Mouse (Mus musculus): ENCODE data around the gene Ubxn11. TPM values are rescaled to one million over a fixed set of nuclear protein-coding genes. Genes with fewer than 3 reads are reported as not detected.

The Ubxn11 gene
- polyA plus RNA-seq, 1 experiment: 43.0 TPM

DNA sequence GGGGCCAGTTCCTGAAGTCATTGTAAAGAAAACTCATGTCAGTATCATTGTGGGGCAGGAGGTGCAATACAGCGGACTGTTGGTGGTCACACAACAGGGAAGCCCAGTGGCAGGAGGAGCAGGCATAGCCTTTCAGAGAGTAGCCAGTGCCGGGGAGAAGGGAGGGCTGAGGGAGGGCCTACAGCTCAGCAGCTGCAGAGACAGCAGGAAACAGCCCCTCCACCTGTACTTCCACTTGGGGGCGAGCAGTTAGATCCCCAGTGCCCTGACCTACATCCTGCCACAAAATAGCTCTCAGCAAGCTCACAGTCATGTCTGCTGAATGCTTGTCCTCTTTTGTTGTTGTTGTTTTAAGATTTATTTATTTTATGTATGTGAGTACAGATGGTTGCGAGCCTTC, 19.2 kb downstream of the Ubxn11 start:
- TF ChIP-seq POLR2A (IDR thresholded peaks at IDR 0.05; ENCODE audit: low read depth, low read length) (peak; percentile 36), CTCF (IDR thresholded peaks at IDR 0.05; ENCODE audit: extremely low read depth, insufficient read depth, insufficient read length, insufficient replicate concordance) (no peak)
- DNase-seq (ENCODE audit: low read depth in 1 of 2, low spot score in 2 of 2): peak in 1 of 2 experiments; percentile 73
- Histone ChIP-seq H3K36me3 (ENCODE audit: control insufficient read depth, insufficient read depth, low read length) (peaks cover 6% of the 10 kb centered on the region), H3K4me3 (ENCODE audit: extremely low read depth, insufficient read depth, insufficient read length) (peak overlapping the region; percentile 10; the same call in 1 of the 2 replicates), H3K27me3 (ENCODE audit: control insufficient read depth, insufficient read depth, low read length) (no peaks in the 10 kb centered on the region), H3K4me1 (ENCODE audit: control insufficient read depth, insufficient read depth, insufficient read length) (peaks cover 63% of the 10 kb centered on the region), H3K27ac (ENCODE audit: insufficient read depth, low read length) (peak overlapping the region; percentile 99)
- WGBS: 14% methylated on average over 4 of the region's 4 CpGs

DNA sequence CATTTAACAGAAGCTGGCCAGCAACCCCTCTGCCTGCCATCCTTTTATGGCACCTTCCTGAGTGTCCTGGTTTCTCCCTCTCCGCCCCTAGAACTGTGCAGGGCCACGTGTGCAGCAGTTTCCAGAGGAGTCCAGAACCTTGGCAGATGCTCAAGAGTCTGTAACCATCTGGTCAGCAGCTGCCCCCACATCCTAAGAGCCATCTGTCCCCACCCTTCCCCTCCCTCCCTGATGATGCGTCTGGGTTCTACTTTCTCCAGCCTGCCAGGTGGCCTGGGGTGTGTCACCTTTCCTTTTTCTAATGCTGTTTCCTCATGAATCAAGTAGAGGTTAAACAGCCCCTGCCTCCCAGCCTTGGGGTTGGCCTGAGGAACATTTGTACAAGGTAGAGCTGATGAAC, 19.9 kb downstream of the Ubxn11 start:
- peak overlapping the region; percentile 99 for H3K27ac ChIP-seq (ENCODE audit: insufficient read depth, low read length)
- H3K4me3 ChIP-seq (ENCODE audit: extremely low read depth, insufficient read depth, insufficient read length): no peak overlapping the region
- no peaks in the 10 kb centered on the region for H3K27me3 ChIP-seq (ENCODE audit: control insufficient read depth, insufficient read depth, low read length)
- TF ChIP-seq POLR2A (IDR thresholded peaks at IDR 0.05; ENCODE audit: low read depth, low read length) (no peak), CTCF (IDR thresholded peaks at IDR 0.05; ENCODE audit: extremely low read depth, insufficient read depth, insufficient read length, insufficient replicate concordance) (no peak)
- H3K36me3 ChIP-seq (ENCODE audit: control insufficient read depth, insufficient read depth, low read length): peaks cover 14% of the 10 kb centered on the region
- 21% methylated on average over 3 of the region's 3 CpGs for WGBS
- no peak for DNase-seq (ENCODE audit: low read depth in 1 of 2, low spot score in 2 of 2)
- H3K4me1 ChIP-seq (ENCODE audit: control insufficient read depth, insufficient read depth, insufficient read length): peaks cover 68% of the 10 kb centered on the region

DNA sequence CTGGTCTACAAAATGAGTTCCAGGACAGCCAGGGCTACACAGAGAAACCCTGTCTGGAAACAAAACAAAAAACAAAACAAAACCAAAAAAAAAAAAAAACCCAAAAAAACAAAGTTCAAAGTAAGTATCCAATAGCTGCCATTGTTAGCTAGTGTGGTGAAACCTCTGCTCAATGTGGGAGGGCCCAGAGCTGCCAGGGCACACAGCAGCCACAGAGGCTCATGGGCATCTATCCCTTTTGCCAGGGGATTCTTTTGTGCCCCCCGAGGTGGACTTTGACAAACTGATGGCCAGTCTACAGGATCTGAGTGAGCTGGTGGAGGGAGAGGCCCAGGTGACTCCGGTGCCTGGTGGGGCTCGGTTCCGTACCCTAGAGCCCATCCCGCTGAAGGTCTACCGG, 20.8 kb downstream of the Ubxn11 start:
- H3K27me3 ChIP-seq (ENCODE audit: control insufficient read depth, insufficient read depth, low read length): no peaks in the 10 kb centered on the region
- H3K4me3 ChIP-seq (ENCODE audit: extremely low read depth, insufficient read depth, insufficient read length): no peak overlapping the region
- WGBS: 98% methylated on average over 6 of the region's 6 CpGs
- H3K27ac ChIP-seq (ENCODE audit: insufficient read depth, low read length): no peak overlapping the region
- TF ChIP-seq CTCF (IDR thresholded peaks at IDR 0.05; ENCODE audit: extremely low read depth, insufficient read depth, insufficient read length, insufficient replicate concordance) (no peak), POLR2A (IDR thresholded peaks at IDR 0.05; ENCODE audit: low read depth, low read length) (no peak)
- DNase-seq (ENCODE audit: low read depth in 1 of 2, low spot score in 2 of 2): no peak
- H3K36me3 ChIP-seq (ENCODE audit: control insufficient read depth, insufficient read depth, low read length): peaks cover 17% of the 10 kb centered on the region
- peaks cover 64% of the 10 kb centered on the region for H3K4me1 ChIP-seq (ENCODE audit: control insufficient read depth, insufficient read depth, insufficient read length)

DNA sequence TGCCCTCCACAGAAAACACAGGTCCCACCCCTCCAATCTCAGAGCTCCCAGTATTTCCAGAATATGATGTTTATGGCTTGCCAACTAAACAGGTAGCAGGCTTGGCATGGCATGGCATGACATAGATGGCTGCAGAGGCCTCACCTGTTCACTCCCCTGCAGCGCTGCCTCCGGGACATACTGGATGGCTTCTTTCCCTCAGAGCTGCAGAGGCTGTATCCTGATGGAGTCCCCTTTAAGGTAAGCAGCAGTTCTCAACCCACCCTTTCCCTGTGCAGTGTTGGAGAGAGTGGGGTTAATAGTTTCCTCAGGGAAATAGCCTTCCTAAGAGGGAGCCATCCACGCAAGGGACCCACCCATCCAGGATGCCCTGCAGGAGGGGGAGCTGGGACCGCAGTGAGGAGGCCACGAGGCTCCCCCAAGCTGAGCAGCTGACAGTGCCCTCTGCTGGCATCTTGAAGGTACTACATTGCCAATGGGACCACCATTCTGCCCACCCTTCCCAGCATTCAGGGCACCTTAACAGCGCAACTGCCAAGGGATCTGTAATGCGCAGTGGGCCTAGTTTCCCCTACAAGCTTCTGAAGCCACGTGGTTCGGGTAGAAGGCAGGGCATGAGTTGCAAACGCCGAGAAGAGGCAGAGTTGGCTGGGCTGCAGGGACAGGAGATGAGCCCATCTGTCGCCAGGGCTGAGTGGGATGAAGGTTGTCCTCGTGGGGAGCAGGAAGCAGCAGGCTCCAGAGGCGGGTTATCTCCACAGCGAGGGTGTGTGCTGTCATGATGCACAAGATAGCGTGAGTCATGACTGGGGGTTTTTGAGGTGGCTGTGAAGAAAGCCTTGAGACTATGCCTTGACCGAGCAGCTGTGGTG, 21.5 kb downstream of the Ubxn11 start:
- Histone ChIP-seq H3K4me1 (ENCODE audit: control insufficient read depth, insufficient read depth, insufficient read length) (peaks cover 57% of the 10 kb centered on the region), H3K27me3 (ENCODE audit: control insufficient read depth, insufficient read depth, low read length) (no peaks in the 10 kb centered on the region), H3K4me3 (ENCODE audit: extremely low read depth, insufficient read depth, insufficient read length) (no peak overlapping the region), H3K27ac (ENCODE audit: insufficient read depth, low read length) (peak overlapping the region; percentile 40), H3K36me3 (ENCODE audit: control insufficient read depth, insufficient read depth, low read length) (peaks cover 17% of the 10 kb centered on the region)
- 16% methylated on average over 17 of the region's 17 CpGs for WGBS
- DNase-seq (ENCODE audit: low read depth in 1 of 2, low spot score in 2 of 2): peak in 1 of 2 experiments; percentile 66
- TF ChIP-seq CTCF (IDR thresholded peaks at IDR 0.05; ENCODE audit: extremely low read depth, insufficient read depth, insufficient read length, insufficient replicate concordance): peak; percentile 97
- TF ChIP-seq POLR2A (IDR thresholded peaks at IDR 0.05; ENCODE audit: low read depth, low read length): no peak

DNA sequence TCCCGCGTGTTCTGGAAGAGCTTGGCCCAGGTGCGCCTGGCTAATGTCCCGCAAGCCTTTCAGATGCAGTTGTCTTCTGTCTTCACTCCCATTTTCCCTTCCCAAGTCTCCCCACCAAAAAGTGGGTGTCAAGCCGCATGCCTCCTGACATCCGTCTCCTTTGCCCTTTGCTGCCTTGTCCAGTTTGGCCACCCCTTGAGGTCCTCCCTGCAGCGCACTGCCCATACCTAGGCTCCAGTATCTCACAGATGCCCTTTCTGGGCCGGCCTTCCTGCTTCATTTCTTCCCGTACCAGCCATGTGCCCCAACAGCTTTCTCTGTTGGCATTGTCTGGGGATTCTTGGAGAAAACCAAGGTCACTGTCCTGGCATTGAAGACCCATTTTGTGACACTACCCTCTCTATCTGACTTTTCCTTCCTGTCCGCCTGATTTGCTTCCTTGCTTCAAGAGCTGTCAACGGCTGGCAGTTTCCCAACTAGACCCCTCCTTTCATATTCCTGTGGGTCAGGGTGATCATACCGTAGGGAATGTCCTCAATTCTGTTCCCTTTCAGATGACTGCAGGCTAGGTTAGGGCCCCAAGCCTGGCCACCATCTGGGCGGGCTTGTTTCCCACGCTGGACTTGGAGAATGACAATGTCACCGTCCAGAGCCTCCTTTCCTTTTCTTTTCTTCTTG, 23.2 kb downstream of the Ubxn11 start:
- peaks cover 17% of the 10 kb centered on the region for H3K36me3 ChIP-seq (ENCODE audit: control insufficient read depth, insufficient read depth, low read length)
- 91% methylated on average over 15 of the region's 15 CpGs for WGBS

DNA sequence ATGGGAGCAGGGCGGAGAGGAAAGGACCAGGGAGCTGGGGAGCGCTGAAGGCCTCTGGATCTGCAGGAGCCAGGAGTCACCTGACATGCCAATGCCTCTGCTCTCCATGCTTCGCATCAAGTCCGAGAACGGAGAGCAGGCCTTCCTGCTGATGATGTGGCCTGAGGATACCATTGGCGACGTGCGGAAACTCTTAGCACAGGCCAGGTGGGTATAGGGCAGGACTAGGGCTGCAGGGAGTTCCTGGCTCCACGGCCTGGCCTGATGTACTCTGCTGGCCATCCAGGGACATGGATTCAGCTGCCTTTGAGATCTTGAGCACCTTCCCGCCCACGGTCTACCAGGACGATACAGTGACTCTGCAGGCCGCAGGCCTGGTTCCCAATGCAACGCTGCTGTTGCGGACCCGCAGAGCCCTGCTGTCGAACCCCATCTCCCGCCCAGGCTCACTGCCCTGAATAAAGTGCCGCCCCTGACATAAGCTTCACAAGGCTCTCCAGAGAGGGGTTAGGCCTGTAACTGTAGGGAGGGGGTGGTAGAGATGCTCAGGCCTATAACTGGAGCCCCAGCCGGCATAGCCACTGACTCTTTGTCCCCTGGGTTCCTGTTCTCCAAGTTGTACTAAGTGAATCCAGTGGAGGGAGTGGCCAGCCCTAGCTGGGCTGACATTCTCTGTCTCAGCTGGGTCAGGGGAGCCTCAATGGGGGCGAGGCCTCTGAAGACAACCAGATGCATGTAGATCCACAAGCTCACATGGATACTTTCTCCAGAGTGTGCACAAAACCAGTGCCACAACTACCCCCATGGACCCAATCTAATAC, 24.1 kb downstream of the Ubxn11 start:
- 90% methylated on average over 21 of the region's 21 CpGs for WGBS
- peaks cover 36% of the 10 kb centered on the region for H3K4me1 ChIP-seq (ENCODE audit: control insufficient read depth, insufficient read depth, insufficient read length)
- no peak overlapping the region for H3K27ac ChIP-seq (ENCODE audit: insufficient read depth, low read length)
- DNase-seq (ENCODE audit: low read depth in 1 of 2, low spot score in 2 of 2): no peak
- peaks cover 17% of the 10 kb centered on the region for H3K36me3 ChIP-seq (ENCODE audit: control insufficient read depth, insufficient read depth, low read length)
- no peak for TF ChIP-seq CTCF (IDR thresholded peaks at IDR 0.05; ENCODE audit: extremely low read depth, insufficient read depth, insufficient read length, insufficient replicate concordance)
- no peak overlapping the region for H3K4me3 ChIP-seq (ENCODE audit: extremely low read depth, insufficient read depth, insufficient read length)
- H3K27me3 ChIP-seq (ENCODE audit: control insufficient read depth, insufficient read depth, low read length): no peaks in the 10 kb centered on the region

More for the DNA sequence above, 23.2 kb downstream of the Ubxn11 start:
- H3K4me3 ChIP-seq (ENCODE audit: extremely low read depth, insufficient read depth, insufficient read length): no peak overlapping the region
- no peaks in the 10 kb centered on the region for H3K27me3 ChIP-seq (ENCODE audit: control insufficient read depth, insufficient read depth, low read length)
- no peak for DNase-seq (ENCODE audit: low read depth in 1 of 2, low spot score in 2 of 2)
- no peak for TF ChIP-seq CTCF (IDR thresholded peaks at IDR 0.05; ENCODE audit: extremely low read depth, insufficient read depth, insufficient read length, insufficient replicate concordance)
- TF ChIP-seq POLR2A (IDR thresholded peaks at IDR 0.05; ENCODE audit: low read depth, low read length): no peak
- H3K27ac ChIP-seq (ENCODE audit: insufficient read depth, low read length): no peak overlapping the region
- peaks cover 45% of the 10 kb centered on the region for H3K4me1 ChIP-seq (ENCODE audit: control insufficient read depth, insufficient read depth, insufficient read length)

All from spleen, adult 2 months (tissue).